Mouse (Mus musculus) small intestine, adult 2 months (tissue): ENCODE measurements at regions not wholly inside any gene's neighbourhood (a gene's known extent, or its start where the extent isn't known, plus 50 kb on each side); places are given as distances from the start of the nearest gene placed in this dataset.

ENCODE experiments used
- CTCF ChIP-seq: fragments of 200-500 bp; IDR thresholded peaks from 2 replicates; pipeline ENCODE4 v1.5.1; 2012; ENCODE audit warnings: low read depth, mild to moderate bottlenecking, control low read depth, inconsistent platforms, low read length, moderate library complexity, mixed read lengths; ENCODE audit not compliant: insufficient replicate concordance, insufficient read length; ENCODE audit errors: extremely low read depth
- POLR2A ChIP-seq: fragments of 200-500 bp; IDR thresholded peaks from 2 replicates; pipeline ENCODE4 v1.6.1; 2012; ENCODE audit warnings: low read depth, mild to moderate bottlenecking, control low read depth, inconsistent platforms, low read length, moderate library complexity

GRCm38 (mm10) chr2:93112320-93112719, 66.4 kb upstream of the Prdm11 start:
- TF ChIP-seq POLR2A (no peak), CTCF (no peak)
